Mouse (Mus musculus): Measurements from ENCODE around the gene Olfr322.
"Not testable (repeated sequence)": the region's sequence is repeated elsewhere in the genome, so short reads cannot be mapped to it uniquely, and the experiment has no call there.

The Olfr322 gene

GRCm38 (mm10) chr11:58658596-58658995 lies at the start of gene Olfr322:
Olfr322 (plus strand) TSS chr11:58658782.
- DNase-seq (ENCODE audit: low spot score in 2 of 2), result no peak

GRCm38 (mm10) chr11:58613359-58613758 lies 45.2 kb upstream of the Olfr322 start:
- no peak for DNase-seq (ENCODE audit: low spot score in 2 of 2)

- no peak for DNase-seq (ENCODE audit: low spot score in 2 of 2)
Measured at GRCm38 (mm10) chr11:58614526-58614925, 44.1 kb upstream of the Olfr322 start.

GRCm38 (mm10) chr11:58615975-58616374 lies 42.6 kb upstream of the Olfr322 start, which contains the start of gene 2210407C18Rik:
2210407C18Rik (minus strand) TSS chr11:58616075.
- DNase-seq (ENCODE audit: low spot score in 2 of 2), result no peak

- DNase-seq (ENCODE audit: low spot score in 2 of 2), result no peak
Measured at GRCm38 (mm10) chr11:58618369-58618768, 40.2 kb upstream of the Olfr322 start.

GRCm38 (mm10) chr11:58618793-58619192 lies 39.8 kb upstream of the Olfr322 start:
- no peak for DNase-seq (ENCODE audit: low spot score in 2 of 2)

GRCm38 (mm10) chr11:58626146-58626545 lies 32.4 kb upstream of the Olfr322 start:
- no peak for DNase-seq (ENCODE audit: low spot score in 2 of 2)

GRCm38 (mm10) chr11:58630401-58630800 lies 28.2 kb upstream of the Olfr322 start, which contains the start of gene Olfr323:
Olfr323 (minus strand) TSS chr11:58630501.
- DNase-seq (ENCODE audit: low spot score in 2 of 2), result no peak

GRCm38 (mm10) chr11:58634878-58635277 lies 23.7 kb upstream of the Olfr322 start:
- DNase-seq (ENCODE audit: low spot score in 2 of 2), result no peak

- DNase-seq (ENCODE audit: low spot score in 2 of 2), result no peak
Measured at GRCm38 (mm10) chr11:58636376-58636977, 22.1 kb upstream of the Olfr322 start.

- no peak for DNase-seq (ENCODE audit: low spot score in 2 of 2)
Measured at GRCm38 (mm10) chr11:58638176-58638701, 20.3 kb upstream of the Olfr322 start.

- no peak for DNase-seq (ENCODE audit: low spot score in 2 of 2)
Measured at GRCm38 (mm10) chr11:58640272-58640867, 18.2 kb upstream of the Olfr322 start, which contains the start of gene Trim58. Trim58 (plus strand) TSS chr11:58640465.

GRCm38 (mm10) chr11:58641057-58641456 lies 17.5 kb upstream of the Olfr322 start:
- no peak for DNase-seq (ENCODE audit: low spot score in 2 of 2)

GRCm38 (mm10) chr11:58641638-58642358 lies 16.8 kb upstream of the Olfr322 start:
- DNase-seq (ENCODE audit: low spot score in 2 of 2), result no peak

- DNase-seq (ENCODE audit: low spot score in 2 of 2), result peak in 1 of 2 experiments; percentile 10
Measured at GRCm38 (mm10) chr11:58643350-58643749, 15.2 kb upstream of the Olfr322 start.

GRCm38 (mm10) chr11:58655151-58655550 lies 3.4 kb upstream of the Olfr322 start:
- DNase-seq (ENCODE audit: low spot score in 2 of 2), result no peak

- no peak for DNase-seq (ENCODE audit: low spot score in 2 of 2)
Measured at GRCm38 (mm10) chr11:58669252-58669651, 10.7 kb downstream of the Olfr322 start.

GRCm38 (mm10) chr11:58671825-58672224 lies 13.2 kb downstream of the Olfr322 start:
- no peak for DNase-seq (ENCODE audit: low spot score in 2 of 2)

- DNase-seq (ENCODE audit: low spot score in 2 of 2), result no peak
Measured at GRCm38 (mm10) chr11:58680799-58681198, 22.2 kb downstream of the Olfr322 start, which contains the start of gene Olfr320. Olfr320 (plus strand) TSS chr11:58681099.

GRCm38 (mm10) chr11:58698862-58699261 lies 40.3 kb downstream of the Olfr322 start, which contains the start of gene Olfr319:
Olfr319 (plus strand) TSS chr11:58699162.
- DNase-seq (ENCODE audit: low spot score in 2 of 2), result no peak

GRCm38 (mm10) chr11:58709086-58709485 lies 50.5 kb downstream of the Olfr322 start:
- DNase-seq (ENCODE audit: low spot score in 2 of 2), result no peak

GRCm38 (mm10) chr11:58717723-58718122 lies 59.1 kb downstream of the Olfr322 start:
- not testable (repeated sequence) for DNase-seq (ENCODE audit: low spot score in 2 of 2)
